Mouse (Mus musculus): Measurements from ENCODE around the gene Pawr.
A peak's percentile ranks its signal among the peaks of the same experiment; 100 is the strongest.

Gene Pawr

DNA sequence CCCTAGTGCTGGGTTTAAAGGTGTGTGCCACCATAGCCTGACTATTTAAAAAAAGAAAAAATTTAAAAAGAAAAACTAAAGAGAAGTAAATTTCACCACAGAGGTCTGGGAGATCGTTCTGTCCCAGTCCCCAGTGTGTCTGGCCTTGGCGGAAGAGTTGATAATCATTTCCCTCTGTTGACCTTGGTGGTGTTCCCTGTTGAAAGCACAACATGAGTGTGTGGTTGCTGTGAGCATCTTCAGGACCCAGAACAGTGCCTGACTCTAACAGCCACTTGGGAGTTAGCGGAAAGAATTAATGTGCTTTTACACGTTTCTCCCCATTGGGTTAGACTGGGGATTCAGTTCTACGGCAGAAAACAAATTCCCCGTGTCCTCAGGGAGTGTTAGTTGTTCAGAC lies 77.1 kb downstream of the Pawr start:
- TF ChIP-seq GATA4 (IDR thresholded peaks at IDR 0.05; ENCODE audit: insufficient replicate concordance, low read length) = no peak

DNA sequence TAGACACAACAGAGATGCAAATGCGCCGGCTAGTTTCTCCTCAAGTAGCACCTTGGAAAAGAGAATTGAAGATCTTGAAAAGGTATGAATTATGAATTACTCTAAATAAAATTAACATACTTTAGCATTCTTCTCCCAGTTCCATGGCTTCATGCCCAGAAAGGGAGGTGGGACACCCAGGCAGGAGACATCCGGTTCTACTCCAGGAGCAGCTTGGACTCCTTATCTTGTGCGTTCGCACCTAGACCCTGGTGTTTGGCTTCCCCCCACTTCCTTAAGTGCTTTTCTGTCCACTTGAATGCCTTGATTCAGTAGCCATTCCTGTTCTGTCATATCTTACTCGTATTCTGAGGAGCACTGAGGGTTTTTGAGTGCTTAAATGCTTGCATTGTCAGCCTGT lies 77.6 kb downstream of the Pawr start:
- TF ChIP-seq GATA4 (IDR thresholded peaks at IDR 0.05; ENCODE audit: insufficient replicate concordance, low read length) = no peak

DNA sequence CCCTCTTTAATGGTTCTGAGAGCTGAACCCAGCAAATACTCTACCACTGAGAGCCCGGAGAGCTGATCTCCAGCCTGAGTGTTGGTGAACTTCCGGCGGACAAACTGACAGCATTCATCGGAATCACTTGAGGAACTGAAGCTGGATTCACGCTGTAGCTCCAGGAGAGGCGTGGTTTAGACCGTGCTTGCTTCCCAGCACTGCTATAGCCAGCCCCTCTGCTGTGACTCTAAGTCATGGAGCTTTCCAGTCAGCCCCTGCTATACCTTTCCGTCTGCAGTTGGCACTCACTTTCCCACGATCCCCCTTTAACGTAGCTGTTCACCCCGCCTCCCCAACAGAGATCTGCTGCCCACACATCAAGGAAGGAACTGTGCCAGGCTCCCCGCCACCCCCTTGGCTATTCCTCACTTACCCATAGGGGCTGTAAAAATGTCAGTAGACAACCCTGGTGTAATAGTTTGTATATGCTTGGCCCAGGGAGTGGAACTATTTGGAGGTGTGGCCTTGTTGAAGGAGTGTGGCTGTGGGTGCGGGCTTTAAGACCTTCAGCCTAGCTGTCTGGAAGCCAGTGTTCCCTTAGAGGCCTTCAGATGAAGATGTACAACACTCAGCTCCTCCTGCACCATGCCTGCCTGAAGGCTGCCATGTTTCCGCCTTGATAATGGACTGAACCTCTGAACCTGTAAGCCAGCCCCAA lies 83.2 kb downstream of the Pawr start:
- no peak for TF ChIP-seq GATA4 (IDR thresholded peaks at IDR 0.05; ENCODE audit: insufficient replicate concordance, low read length)

DNA sequence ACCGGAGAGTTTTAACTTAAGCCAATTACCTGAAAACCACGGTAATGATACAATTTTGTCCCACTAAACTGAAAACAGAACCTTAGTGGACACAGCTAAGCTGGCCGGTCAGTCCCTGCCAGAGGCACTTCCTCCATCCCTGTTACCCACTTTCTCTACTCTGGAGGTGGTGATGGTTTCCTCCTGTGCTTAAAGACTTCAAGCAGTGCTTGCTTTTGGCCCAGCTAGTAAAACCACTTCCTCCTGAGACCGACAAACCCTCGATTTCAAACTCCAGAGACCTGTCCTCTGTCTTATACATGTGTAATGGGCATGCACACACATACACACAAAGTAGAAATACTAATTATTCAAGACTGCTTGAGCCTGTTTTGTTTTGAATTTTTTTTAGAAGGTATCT lies 85.5 kb downstream of the Pawr start:
- no peak for TF ChIP-seq GATA4 (IDR thresholded peaks at IDR 0.05; ENCODE audit: insufficient replicate concordance, low read length)

DNA sequence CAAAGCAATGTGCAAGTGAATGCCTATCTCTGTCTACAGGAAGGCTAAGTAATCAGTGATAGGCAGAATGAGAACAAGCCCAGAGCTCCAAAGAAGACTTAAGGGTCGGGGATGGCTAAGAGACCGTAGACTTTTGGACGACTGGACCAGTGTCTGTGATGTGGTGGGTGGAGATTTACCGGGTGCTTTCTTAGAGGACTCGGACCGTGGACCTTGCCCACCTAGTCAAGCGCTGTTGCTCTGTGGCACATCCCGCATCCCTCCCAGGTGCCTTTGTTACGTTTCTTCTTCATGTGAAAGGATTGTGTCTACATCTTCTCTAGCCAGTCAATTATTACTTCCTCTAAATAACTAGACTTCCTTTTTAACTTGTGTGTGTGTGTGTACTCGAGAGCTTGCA lies 98.6 kb downstream of the Pawr start:
- no peak for TF ChIP-seq GATA4 (IDR thresholded peaks at IDR 0.05; ENCODE audit: insufficient replicate concordance, low read length)

DNA sequence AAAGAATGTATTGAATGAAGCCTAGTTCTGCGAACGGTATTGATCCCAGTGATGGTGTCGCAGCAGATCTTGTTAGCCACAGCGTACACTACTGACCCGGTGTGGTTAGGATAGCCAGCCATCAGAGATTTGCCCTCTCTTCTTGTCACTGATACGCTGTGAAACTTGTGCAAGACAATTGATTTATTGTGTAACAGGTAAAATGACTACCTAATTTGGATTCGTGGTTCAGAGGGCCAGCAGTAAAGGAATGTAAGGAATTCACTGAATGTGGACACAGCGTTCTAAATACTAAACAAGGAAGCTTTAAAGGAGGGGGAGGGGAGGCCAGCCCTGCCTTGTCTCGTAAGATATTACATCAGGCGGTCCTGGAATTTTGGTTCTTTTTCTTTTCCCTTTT lies 100.3 kb downstream of the Pawr start:
- TF ChIP-seq GATA4 (IDR thresholded peaks at IDR 0.05; ENCODE audit: insufficient replicate concordance, low read length) = peak; percentile 18; the same call in 1 of the 2 replicates

DNA sequence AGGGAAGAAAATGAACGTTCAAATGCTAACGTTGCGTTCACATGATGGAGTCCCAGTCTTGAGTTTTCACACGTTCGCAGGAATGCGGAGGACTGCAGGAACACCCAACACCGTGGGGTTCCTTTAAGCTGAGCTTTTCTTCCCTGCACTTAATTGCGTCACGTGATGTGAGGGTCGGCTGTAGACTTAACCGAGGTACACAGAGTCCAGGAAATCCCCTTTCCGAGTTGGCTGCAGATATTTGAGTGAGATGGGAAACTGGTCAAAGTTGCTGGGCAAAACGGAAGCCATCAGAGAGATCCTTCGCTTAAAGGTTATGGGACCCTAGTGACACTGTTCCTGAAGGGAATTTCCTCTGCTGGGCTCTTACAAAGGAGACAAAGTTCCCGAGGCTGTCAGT lies 102.1 kb downstream of the Pawr start:
- peak; percentile 45; the same call in 1 of the 2 replicates for TF ChIP-seq GATA4 (IDR thresholded peaks at IDR 0.05; ENCODE audit: insufficient replicate concordance, low read length)

DNA sequence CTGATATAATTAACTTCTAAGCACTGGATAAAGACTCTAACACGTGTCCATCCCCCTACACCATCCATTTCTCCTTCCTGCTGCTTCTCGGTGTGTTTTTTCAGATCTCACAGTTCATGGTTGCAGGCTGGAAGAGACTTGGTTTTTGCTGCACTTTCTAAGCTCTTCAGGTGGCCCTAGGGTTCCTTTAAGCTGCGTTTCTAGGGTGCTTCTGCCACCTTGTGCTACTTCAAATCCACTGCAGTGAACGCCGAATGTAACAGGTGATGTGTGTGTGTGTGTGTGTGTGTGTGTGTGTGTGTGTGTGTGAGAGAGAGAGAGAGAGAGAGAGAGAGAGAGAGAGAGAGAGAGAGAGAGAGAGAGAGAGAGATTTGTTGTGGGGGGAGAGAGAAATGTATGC lies 103.7 kb downstream of the Pawr start:
- TF ChIP-seq GATA4 (IDR thresholded peaks at IDR 0.05; ENCODE audit: insufficient replicate concordance, low read length) = no peak

DNA sequence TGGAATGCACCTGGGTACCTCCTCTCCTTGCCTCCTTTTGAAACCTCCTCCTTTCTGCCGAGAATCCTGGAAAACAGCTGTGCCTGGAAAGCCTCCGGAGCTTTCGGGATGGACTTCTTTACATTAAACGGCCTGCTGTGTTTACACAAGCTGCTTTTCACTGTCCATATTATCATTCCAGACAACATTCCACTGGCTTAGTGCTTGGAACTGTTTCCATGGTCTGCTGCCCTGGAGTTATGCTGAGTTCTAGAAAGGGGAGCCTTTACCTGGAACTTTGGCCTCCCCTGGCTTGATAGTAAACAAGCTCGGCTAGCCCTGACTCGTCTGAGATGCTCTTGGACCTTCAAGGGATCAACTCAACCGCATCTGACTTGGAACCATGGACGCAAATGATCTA lies 104.4 kb downstream of the Pawr start:
- no peak for TF ChIP-seq GATA4 (IDR thresholded peaks at IDR 0.05; ENCODE audit: insufficient replicate concordance, low read length)

DNA sequence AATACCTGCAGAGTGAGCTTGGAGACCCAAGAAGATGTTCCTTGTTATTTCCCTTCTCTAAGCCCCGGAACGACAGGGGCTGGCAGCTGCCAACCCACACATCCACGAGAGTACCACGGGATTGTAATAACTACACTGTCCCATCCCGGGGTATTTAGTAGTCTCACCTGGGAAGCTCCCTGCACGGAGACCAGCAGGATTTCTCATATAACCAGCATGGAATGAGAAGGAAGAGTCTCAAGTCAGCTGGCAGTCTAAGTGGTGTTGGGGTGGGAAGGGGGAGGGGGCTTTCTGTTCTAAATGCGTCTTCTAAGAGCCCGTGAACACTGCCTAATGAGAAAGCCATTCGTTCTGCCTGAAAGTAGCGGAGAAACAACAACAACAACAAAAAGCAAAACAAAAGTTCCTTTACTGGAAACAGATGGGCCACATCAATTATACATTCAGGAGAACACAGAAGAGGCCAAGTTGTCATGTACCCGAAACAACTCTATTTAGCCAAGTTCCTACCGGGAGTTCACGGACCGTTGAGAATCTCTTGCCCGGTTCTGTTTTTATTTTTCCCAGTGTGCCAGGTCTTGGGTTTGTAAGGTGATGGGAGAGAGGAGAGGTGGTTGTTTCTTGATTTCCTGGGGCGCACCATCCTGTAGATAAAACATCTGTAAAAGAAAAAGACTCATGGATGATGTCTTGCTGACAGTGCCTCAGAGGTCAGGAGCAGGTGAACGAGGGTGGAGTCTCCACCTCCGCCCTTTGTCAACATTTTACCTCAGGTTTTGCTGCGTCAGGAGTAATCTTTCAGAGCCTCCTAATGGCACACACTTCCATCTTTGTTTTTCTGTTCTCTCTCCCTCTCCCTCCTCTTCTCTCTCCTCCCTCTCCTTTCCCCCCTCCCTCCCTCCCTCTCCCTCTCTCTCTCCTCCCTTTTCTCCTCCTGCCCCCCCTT lies 112.3 kb downstream of the Pawr start:
- TF ChIP-seq GATA4 (IDR thresholded peaks at IDR 0.05; ENCODE audit: insufficient replicate concordance, low read length) = no peak

DNA sequence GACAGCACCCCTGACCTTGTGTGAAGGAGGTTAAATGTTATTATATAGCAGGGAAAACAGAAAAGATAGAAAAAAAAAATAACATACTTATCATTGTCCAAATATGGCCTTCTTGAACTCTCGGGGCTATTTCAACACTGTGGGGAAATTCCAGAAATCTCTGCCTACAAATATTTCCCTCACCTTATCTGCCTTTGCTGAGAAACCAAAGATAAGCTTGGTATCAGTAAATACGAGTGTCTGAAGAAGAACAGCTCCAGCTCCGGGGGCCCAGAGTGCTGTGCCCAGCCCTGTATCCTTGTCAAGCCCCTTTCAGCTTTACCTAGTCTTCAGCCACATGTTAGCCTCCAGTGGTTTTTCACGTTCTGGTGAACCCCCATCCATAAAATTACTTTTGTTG lies 113.2 kb downstream of the Pawr start:
- TF ChIP-seq GATA4 (IDR thresholded peaks at IDR 0.05; ENCODE audit: insufficient replicate concordance, low read length) = peak; percentile 93

DNA sequence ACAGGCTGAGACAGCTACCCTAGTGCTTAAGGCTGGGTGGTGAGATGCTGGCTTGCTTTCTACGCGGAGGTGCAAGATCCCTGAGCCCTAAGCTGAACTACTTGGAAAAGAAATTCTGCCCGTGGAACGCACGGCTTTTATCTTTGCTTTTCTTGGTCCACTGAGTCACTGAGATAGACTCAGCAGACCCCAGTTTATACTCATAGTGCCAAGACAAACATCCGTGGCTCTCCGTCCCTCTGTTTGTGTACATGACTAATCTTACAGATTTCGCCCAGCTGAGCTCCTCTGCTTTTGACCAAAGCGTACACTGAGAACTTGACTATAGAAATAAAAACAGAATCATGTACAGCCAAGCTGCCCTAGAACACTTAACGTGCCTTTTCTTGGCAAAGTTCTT lies 113.7 kb downstream of the Pawr start:
- TF ChIP-seq GATA4 (IDR thresholded peaks at IDR 0.05; ENCODE audit: insufficient replicate concordance, low read length) = no peak

DNA sequence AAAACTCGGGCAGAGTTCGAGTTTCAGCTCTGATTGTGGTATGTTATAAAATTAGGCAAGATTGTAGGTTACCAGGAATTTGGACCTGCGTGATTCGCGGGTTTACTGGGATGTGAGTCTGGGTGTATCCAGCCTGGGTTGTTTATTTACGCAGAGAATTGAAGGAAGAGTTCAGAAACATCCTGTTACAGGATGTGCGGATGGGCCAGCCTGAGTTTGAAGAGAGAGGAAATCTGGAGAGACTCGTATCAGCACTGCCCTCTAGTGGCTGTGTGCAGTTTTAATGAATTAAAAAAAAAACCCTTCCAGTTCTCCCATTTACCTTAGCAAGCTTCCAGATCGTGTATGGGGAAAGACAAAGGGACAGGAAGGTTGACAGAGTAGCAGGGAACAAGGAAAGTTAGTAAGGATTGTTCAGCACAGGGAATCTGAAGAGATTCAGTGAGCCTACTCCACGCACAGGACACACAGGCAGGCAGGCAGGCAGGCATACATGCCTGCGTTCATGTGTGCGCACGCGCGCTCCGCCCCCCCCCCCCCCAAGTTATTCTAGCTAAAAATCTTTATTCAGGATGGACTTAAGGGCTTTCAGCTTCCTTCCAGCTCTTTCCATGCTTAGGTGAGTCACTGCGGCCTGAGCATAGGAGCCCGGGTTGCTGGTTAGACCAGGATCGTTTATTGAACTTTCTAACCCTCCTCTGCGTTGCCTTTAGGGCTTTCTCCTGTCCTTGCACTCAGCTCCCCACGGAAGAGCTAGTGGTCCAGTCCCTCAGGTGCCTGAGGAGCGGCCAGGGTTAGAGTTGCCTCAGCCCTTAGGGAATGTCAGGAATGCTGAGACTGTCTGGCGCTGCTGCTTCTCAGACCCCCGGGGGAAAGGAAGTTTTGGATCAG lies 114.4 kb downstream of the Pawr start:
- no peak for TF ChIP-seq GATA4 (IDR thresholded peaks at IDR 0.05; ENCODE audit: insufficient replicate concordance, low read length)

DNA sequence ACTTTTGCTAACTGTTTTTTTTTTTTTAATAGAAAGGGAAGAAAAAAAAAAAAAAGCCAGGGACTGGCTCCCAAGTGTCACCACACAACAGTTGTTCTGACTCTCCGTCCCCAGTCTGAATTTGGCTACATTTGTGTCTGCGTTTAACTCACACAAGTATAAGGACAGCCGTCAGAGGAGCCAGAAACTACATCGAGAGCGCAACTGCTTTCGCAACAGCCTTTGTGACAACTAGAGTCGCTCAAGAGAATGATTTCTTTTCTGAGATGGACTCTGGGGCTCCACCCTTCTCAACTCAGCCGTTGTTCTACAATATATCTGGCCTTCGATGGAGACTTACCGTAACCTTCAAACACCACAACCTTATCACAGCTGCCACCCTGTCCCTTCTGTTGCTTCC lies 115.3 kb downstream of the Pawr start:
- no peak for TF ChIP-seq GATA4 (IDR thresholded peaks at IDR 0.05; ENCODE audit: insufficient replicate concordance, low read length)

DNA sequence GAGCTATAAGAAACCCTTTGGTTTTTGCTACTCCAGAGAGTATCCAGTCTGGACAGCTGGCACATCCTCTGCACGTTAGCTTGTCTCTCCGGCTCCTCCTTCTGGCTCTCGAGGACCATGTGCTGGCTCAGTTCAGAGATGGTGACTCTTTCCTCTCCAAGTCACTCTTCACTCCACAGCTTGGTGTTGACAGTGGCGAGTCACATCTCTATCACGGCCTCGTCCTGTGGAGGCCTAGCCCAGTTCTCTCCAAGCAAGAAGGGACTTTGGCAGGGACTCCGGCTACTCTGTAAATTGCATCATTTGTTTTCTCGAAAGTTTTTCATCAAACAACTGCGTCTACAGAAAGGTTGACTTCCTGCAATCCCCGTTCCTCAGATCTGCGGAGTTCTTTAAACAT lies 116.5 kb downstream of the Pawr start:
- TF ChIP-seq GATA4 (IDR thresholded peaks at IDR 0.05; ENCODE audit: insufficient replicate concordance, low read length) = no peak
